Mouse (Mus musculus) spleen, postnatal 36 days (tissue): ENCODE results near the gene Atl2.

Source experiments
- DNase-seq, 2 experiments: peaks; one replicate each; pipeline ENCODE4 v3.0.0; 2022; ENCODE audit warnings: low spot score in 2 of 2, mixed read lengths in 1 of 2

Atl2 gene

GRCm38 (mm10) chr17:79824406-79824805 is 71.5 kb downstream of the Atl2 start:
- DNase-seq: no peak

GRCm38 (mm10) chr17:79818884-79819283 is 77.0 kb downstream of the Atl2 start:
- DNase-seq: no peak

- no peak for DNase-seq
Measured at GRCm38 (mm10) chr17:79817995-79818394, 77.9 kb downstream of the Atl2 start.

GRCm38 (mm10) chr17:79817551-79817950 is 78.4 kb downstream of the Atl2 start:
- DNase-seq: no peak

GRCm38 (mm10) chr17:79816896-79817295 is 79.0 kb downstream of the Atl2 start:
- DNase-seq: no peak

- no peak for DNase-seq
Measured at GRCm38 (mm10) chr17:79810421-79810820, 85.5 kb downstream of the Atl2 start.

GRCm38 (mm10) chr17:79809491-79810316 is 86.2 kb downstream of the Atl2 start:
- DNase-seq: no peak

GRCm38 (mm10) chr17:79807237-79807930 is 88.5 kb downstream of the Atl2 start:
- no peak for DNase-seq

- no peak for DNase-seq
Measured at GRCm38 (mm10) chr17:79804747-79805146, 91.2 kb downstream of the Atl2 start.

GRCm38 (mm10) chr17:79802056-79802455 is 93.9 kb downstream of the Atl2 start:
- no peak for DNase-seq

- DNase-seq: no peak
Measured at GRCm38 (mm10) chr17:79798831-79799230, 97.1 kb downstream of the Atl2 start.
